Mouse (Mus musculus): ENCODE data around the gene Ccdc148. TPM values are rescaled to one million over a fixed set of nuclear protein-coding genes. Genes with fewer than 3 reads are reported as not detected.

The Ccdc148 gene
- polyA plus RNA-seq (2012; rRNA removed): 0.53 and 0.57 TPM in 2 replicates

DNA sequence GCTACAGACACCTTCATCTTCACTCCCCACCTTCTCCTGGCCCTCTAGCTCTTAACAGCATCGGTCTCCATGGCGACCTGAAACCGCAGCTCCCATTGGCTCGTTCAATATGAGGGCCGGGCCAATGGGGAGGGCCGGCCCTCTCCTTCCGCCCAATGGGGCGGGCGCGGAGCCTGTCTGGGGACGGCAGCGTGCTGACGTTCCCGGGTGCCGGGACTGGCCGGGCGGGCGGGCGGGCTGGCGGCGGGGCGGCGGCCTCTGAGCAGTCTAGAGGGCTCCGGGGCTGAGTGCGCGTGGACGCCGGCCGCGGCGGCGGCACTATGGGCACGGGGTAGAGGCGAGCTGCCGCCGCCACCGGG lies at the start of gene Ccdc148, which contains the start of gene Pkp4:
Gene Ccdc148, minus strand, starts transcription at position 79 of the 359 bp plus-strand sequence.
Gene Pkp4, plus strand, starts transcription at position 246 of the 359 bp plus-strand sequence.

DNA sequence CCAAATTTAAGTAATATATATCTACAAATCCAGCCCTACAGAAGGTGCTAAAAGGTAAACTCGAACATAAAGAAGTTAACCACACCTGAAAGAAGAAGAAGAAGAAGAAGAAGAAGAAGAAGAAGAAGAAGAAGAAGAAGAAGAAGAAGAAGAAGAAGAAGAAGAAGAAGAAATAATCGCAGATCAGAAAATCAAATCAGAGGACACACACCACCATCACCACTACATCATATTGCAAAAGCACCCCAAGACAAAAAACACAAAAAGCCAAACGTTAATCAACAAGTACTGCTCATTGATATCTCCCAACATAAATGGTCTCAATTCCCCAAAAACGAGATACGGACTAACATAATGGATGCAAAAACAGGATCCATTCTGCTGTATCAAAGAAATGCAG lies 301.3 kb downstream of the Ccdc148 start, which contains the start of gene Gm11099:
Gene Gm11099, plus strand, starts transcription at position 301 of the 400 bp plus-strand sequence.

Other genes starting within 250 kb of the Ccdc148 start
- gene Pkp4, start 167 bp upstream of the Ccdc148 start, polyA plus RNA-seq (2012; rRNA removed): 11.4 and 12.3 TPM in 2 replicates

Data from liver, embryonic 18 days (tissue).